Mouse (Mus musculus) embryonic fibroblast, embryonic 13.5 days (primary cell): Measurements from ENCODE around the gene Tmem234.

Experiments used
- CTCF ChIP-seq: IDR thresholded peaks from 2 replicates; pipeline ENCODE4 v1.5.1; 2011; ENCODE audit warnings: mild to moderate bottlenecking, control low read depth, low read length, moderate library complexity, borderline replicate concordance; ENCODE audit not compliant: insufficient read depth
- POLR2A ChIP-seq: IDR thresholded peaks from 2 replicates; pipeline ENCODE4 v1.6.1; 2011; ENCODE audit warnings: low read depth, mild to moderate bottlenecking, control low read depth, low read length, moderate library complexity

DNA sequence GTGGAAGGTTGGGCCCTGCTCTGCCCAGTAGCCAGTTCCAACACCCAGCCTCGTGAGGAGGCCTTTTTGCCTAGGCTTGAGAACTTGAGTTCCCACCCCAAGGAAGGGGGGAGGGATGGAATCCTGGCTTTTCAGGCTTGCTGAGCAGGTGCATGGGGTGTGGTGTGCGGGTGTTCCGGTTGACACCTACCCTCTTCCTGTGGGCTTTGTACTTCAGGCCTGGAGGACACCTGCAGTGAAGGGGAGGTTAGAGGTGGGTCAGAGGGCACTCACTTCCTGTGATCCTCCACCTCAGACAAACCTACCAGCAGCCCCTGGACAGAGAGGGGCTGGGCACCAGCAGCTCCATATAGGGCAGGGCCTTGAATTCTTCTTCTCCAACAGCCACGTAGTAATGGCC, 9.6 kb downstream of the Tmem234 start:
- TF ChIP-seq POLR2A: no peak
- TF ChIP-seq CTCF: no peak
